Mouse (Mus musculus) midbrain, embryonic 10.5 days (tissue): ENCODE results near the gene Olfr1504. TPM values are rescaled to one million over a fixed set of nuclear protein-coding genes. Genes with fewer than 3 reads are reported as not detected.
"Not testable (repeated sequence)": the region's sequence is repeated elsewhere in the genome, so short reads cannot be mapped to it uniquely, and the experiment has no call there.

Experiments used
- DNase-seq: peaks from one replicate; pipeline ENCODE4 v3.0.0-alpha.2; 2017; ENCODE audit warnings: low spot score
- H3K27ac ChIP-seq: fragments of 300-500 bp; sonication (generic); replicated peaks from 2 replicates; pipeline ENCODE4 v1.5.1; 2016; ENCODE audit warnings: mild to moderate bottlenecking
- H3K27me3 ChIP-seq: fragments of 300-500 bp; sonication (generic); 2 replicates; pipeline ENCODE4 v1.6.1; 2016; ENCODE audit warnings: low read depth, mild to moderate bottlenecking; ENCODE audit not compliant: poor library complexity, severe bottlenecking
- H3K36me3 ChIP-seq: fragments of 300-500 bp; sonication (generic); 2 replicates; pipeline ENCODE4 v1.6.1; 2016; ENCODE audit warnings: mild to moderate bottlenecking, moderate library complexity
- H3K4me1 ChIP-seq: fragments of 300-500 bp; sonication (generic); 2 replicates; pipeline ENCODE4 v1.6.1; 2016
- H3K4me3 ChIP-seq: fragments of 300-500 bp; sonication (generic); 2 replicates; pipeline ENCODE4 v1.5.1; 2016; ENCODE audit warnings: mild to moderate bottlenecking, moderate library complexity
- H3K9me3 ChIP-seq: fragments of 300-500 bp; sonication (generic); replicated peaks from 2 replicates; pipeline ENCODE4 v1.6.1; 2016; ENCODE audit warnings: mild to moderate bottlenecking
- WGBS: fragments of 180-500 bp; shearing (Covaris S2); methylation state at CpG from one replicate; pipeline ENCODE4 v1.1.7; 2016; 5-methylcytosine and 5-hydroxymethylcytosine counted together
- polyA plus RNA-seq: library from polyadenylated mRNA; unstranded; fragments of >200 nt; fragmentation: Nextera tagmentation; extraction: Ambion mirVana; gene quantifications from 2 replicates; pipeline ENCODE4 v1.2.1, GENCODE M21; 2016

Gene Olfr1504
- polyA plus RNA-seq, result not detected in 2 replicates

DNA sequence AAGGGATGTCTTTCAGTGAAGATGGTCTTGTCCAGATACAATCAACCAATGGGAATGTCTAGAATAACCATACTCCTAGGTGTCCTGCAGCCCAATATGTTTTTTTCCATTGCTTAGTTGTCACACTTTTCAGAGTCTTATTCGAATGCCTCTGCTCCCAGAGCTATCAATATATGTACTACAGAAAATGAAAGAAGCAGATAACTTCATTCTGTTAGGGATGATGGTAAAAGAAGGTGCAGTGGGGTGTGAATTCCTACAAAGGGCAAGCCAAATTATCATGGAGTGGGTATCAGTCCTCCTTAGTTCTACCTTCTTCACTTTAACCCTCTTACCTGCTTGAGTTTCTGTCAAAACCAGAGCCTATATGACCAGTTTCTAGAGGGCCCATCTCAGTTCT, at the start of gene Olfr1504:
Gene Olfr1504, minus strand, starts transcription at position 101 of the 400 bp plus-strand sequence.
- Histone ChIP-seq H3K36me3 (no peaks in the 10 kb centered on the region), H3K4me1 (no peaks in the 10 kb centered on the region), H3K9me3 (no peaks in the 10 kb centered on the region), H3K27me3 (no peaks in the 10 kb centered on the region), H3K27ac (no peak within 1 kb of the TSS), H3K4me3 (no peak within 1 kb of the TSS)
- no peak for DNase-seq
- 80% methylated on average over 1 of the region's 1 CpGs for WGBS

DNA sequence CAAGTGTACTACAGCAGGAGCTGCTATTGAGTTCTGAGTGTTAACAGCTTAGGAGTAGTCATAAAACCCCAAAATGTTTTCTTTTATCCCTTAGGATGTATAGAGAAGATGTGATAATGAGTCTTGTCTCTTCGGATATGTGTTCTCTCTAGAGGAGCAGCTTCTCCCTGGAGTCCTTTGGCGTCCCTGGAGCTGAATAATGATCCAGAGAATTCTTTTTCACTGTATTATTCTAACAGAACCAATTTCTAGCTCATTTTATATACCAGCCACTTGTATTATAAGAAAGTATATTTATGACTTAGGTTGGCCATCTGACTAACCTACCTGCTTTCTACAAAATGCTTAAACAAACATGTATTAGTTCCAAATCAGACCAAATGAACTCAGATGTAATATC, 15.5 kb upstream of the Olfr1504 start, which contains the start of gene Olfr1505:
Gene Olfr1505, plus strand, starts transcription at position 301 of the 400 bp plus-strand sequence.
- no peaks in the 10 kb centered on the region for H3K4me1 ChIP-seq
- no peaks in the 10 kb centered on the region for H3K36me3 ChIP-seq
- no peaks in the 10 kb centered on the region for H3K27me3 ChIP-seq
- whole genome bisulfite sequencing, result 88% methylated on average over 2 of the region's 2 CpGs
- no peak for DNase-seq
- H3K4me3 ChIP-seq, result no peak within 1 kb of the TSS
- H3K9me3 ChIP-seq, result no peaks in the 10 kb centered on the region
- no peak within 1 kb of the TSS for H3K27ac ChIP-seq

DNA sequence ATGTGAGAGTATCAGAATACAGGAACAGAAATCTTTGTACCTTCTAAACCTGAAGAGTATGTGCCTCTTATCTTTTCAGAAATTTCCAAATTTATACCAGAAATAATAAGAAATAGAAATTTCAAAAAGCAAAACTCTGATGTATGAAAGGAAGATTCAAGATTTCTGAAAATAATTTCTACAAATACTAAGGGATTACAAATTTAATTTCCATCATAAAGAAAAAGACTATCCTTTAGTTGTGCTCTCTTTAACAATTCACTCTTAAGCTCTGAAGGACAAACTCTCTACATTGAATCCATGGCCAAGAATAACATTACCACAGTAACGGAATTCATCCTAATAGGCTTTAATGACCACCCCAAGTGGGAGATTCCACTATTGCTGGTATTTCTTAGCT, 36.2 kb downstream of the Olfr1504 start, which contains the start of gene Olfr1502:
Gene Olfr1502, plus strand, starts transcription at position 301 of the 400 bp plus-strand sequence.
- H3K36me3 ChIP-seq, result no peaks in the 10 kb centered on the region
- no peak within 1 kb of the TSS for H3K4me3 ChIP-seq
- WGBS, result 85% methylated on average over 1 of the region's 1 CpGs
- no peak within 1 kb of the TSS for H3K27ac ChIP-seq
- H3K4me1 ChIP-seq, result no peaks in the 10 kb centered on the region
- no peaks in the 10 kb centered on the region for H3K9me3 ChIP-seq
- DNase-seq, result no peak
- H3K27me3 ChIP-seq, result no peaks in the 10 kb centered on the region

DNA sequence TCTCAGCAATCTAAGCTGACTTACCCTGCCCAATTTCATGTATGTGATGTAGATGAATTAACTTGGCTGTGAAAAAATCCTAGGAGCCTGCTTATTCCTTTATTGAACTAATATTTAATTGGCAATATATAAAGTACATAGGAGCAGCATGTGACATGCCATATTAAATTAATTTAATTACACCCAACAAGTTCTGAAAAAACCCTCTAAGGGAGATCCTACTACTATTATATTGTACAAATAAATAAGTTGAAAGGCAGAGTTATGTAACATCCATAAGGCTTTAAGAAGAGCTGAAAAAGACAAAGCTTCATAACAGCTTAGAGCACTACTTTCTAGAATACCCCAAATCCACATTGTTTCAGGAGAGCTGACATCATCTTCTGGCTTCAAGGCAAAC, 47.1 kb downstream of the Olfr1504 start, which contains the start of gene Olfr1501:
Gene Olfr1501, minus strand, starts transcription at position 101 of the 400 bp plus-strand sequence.
- not testable (repeated sequence) for H3K4me3 ChIP-seq, H3K4me1 ChIP-seq, H3K27ac ChIP-seq, H3K27me3 ChIP-seq, DNase-seq, H3K36me3 ChIP-seq, H3K9me3 ChIP-seq

Other genes with a start within 250 kb of the Olfr1504 start
- gene Olfr1490, start 246.8 kb downstream of the Olfr1504 start, polyA plus RNA-seq, result not detected in 2 replicates
- gene Olfr1491, start 200.7 kb downstream of the Olfr1504 start, polyA plus RNA-seq, result not detected in 2 replicates
- not detected in 2 replicates for gene Olfr1493-ps1, start 174.7 kb downstream of the Olfr1504 start, polyA plus RNA-seq
- not detected in 2 replicates for gene Olfr1494, start 158.2 kb downstream of the Olfr1504 start, polyA plus RNA-seq
- not detected in 2 replicates for gene Olfr1495, start 133.3 kb downstream of the Olfr1504 start, polyA plus RNA-seq
- not detected in 2 replicates for gene Olfr1496, start 120.0 kb downstream of the Olfr1504 start, polyA plus RNA-seq
- gene Olfr1497, start 99.7 kb downstream of the Olfr1504 start, polyA plus RNA-seq, result not detected in 2 replicates
- gene Olfr1499, start 78.5 kb downstream of the Olfr1504 start, polyA plus RNA-seq, result not detected in 2 replicates
- gene Olfr1500, start 67.4 kb downstream of the Olfr1504 start, polyA plus RNA-seq, result not detected in 2 replicates
- gene Olfr1501, start 47.2 kb downstream of the Olfr1504 start, polyA plus RNA-seq, result not detected in 2 replicates
- gene Olfr1502, start 36.1 kb downstream of the Olfr1504 start, polyA plus RNA-seq, result not detected in 2 replicates
- gene Olfr1505, start 15.6 kb upstream of the Olfr1504 start, polyA plus RNA-seq, result not detected in 2 replicates